Mouse (Mus musculus) right cerebral cortex, postnatal 10 days (tissue): ENCODE measurements around the gene Nell1.

Source experiments
- DNase-seq, 2 experiments: peaks; one replicate each; pipeline ENCODE4 v3.0.0; 2021; ENCODE audit warnings: low spot score in 2 of 2

Nell1 gene

DNA sequence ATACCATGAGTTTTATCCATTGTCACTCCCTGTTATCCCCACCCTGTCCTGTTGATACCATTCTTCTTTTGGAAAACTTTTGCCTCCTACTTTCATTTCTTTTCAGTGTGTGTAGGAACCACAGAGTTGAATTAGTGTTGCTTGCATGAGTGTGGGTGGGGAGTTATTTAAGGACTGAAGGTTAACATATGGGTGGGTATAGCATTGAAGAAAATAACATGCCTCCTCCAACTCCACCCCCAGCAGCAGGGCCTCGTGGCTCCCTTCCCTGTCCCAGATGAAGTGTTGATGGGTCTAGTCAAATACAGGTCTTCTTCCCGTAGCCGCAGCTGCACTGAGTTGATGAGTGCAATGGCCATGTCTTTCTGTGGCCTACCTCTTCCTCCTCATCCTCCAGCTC, 278.5 kb downstream of the Nell1 start:
- no peak for DNase-seq

DNA sequence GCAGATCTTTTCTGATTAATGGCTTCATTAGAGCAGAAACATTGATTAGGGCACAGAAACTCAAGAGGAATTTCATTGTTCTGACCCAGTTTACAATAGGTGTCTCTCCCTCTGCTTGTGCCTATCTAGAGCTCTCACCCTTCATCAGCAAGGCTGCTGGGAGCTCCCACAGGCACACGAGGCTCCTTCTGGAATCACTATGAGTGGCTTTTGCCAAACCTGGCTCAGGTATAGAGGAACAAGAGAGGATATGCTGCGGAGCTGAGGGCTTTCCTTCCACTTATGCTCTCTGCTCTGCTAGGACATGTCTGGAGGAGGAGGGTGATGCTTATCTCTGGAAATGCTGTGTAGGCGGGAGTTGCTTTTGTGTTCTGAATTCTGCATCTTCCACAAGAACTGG, 285.4 kb downstream of the Nell1 start:
- no peak for DNase-seq

DNA sequence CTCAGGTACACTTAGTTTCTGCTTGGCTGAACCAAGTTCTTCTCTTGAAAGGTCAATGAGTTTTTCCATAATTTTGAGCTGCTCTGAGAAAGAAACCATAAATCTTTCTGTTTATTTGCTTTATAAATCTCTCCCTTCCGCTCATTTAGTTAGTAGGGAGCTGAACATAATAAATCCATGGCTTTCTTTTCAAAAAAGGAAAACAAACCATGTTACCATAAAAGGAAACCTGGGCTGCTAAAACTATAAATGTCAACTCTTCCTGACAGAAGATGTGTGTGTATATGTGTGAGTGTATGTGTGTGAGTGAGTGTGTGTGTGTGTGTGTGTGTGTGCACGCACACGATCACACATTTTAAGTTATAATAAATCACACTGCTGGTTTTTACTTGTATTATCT, 320.8 kb downstream of the Nell1 start:
- no peak for DNase-seq

DNA sequence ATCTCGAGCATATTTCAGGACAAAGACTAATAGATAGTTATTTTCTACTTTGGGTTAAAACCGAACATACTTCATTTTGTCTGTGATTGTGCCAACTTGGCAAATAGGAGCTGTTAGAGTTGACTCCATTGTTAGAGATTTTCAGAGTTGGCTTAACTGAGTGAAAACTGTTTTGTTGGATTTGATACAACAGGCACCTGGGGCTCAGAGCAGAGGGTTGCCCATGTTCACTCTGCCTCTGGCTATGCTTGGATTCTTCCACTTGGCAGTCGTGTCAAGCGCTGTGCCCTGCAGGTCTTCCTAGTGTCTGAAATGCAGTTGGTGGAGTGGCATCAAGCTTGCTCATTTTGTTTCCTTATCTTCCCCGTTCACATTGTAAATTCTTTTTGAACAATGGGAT, 363.6 kb downstream of the Nell1 start:
- DNase-seq = no peak

DNA sequence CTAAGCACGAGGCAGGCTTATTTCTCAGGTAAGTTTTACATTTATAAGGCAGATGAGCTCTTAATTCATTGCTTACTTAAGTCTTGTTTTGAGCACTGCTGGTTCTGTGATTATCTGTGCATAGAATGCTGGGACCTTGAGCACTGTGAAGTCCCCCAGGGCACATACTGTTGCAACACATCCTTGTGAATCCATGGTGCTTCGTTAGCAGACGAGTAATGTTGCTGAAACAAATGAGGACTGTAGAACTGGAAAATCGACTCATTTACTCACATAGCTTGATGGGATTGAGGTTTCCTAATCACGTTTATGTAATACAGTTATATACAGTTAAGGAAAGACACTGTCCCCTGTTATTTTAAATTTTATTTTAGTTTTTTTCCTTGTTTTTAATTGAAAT, 364.1 kb downstream of the Nell1 start:
- no peak for DNase-seq

DNA sequence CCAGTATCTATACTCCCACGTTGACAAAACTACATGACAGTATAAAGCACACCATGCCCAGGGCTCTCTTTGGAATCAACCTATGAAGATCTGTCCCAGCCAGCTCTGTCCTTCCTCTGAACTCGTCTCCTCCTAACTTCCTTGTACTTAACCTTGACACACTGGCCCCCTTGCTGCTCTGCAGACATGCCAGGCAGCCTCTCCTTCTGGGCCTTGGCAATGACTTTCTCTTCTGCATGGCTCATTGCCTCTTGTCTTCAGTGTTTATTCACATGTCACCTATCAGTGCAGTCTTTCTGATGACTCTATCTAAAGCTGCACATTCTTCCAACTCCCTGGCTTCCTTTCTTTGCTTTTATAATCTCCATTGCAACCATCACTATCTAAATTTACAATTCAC, 376.9 kb downstream of the Nell1 start:
- no peak for DNase-seq

DNA sequence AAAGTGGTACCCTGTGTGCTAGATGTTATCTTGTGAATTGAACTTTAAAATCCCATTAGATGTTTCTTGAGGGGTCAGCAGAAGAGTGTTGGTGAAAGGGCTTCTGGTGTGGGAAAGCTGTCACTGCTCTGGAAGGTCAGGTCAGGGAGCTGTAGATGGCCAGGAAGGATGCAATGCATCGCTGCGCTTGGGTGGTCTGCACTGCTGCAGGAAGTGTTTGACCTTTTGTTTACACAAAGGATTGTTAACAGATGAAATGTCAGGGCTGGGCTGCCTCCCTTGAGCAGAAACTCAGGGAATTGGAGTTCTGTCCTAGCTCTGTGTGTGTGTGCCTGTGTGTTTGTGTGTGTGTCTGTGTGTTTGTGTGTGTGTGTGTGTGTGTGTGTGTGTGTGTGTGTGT, 382.5 kb downstream of the Nell1 start:
- no peak for DNase-seq

DNA sequence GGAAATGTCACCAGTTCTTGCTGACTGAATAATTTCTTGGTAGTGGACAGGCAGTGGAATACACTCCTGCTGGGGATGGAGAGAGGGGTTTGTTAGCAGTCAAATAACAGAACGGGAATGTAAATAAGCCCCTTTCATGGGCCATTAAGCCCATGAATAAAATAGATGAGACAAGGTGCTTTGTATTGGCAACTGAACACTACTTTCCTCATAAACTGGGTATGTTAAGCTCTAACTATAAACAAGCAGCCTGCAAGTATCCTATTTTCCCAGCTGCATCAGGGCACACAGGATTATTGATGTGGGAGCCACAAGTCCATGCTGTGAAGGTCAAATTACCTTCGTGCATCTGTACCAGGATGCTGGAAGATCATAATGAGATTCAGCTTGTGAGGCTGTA, 387.4 kb downstream of the Nell1 start:
- no peak for DNase-seq

DNA sequence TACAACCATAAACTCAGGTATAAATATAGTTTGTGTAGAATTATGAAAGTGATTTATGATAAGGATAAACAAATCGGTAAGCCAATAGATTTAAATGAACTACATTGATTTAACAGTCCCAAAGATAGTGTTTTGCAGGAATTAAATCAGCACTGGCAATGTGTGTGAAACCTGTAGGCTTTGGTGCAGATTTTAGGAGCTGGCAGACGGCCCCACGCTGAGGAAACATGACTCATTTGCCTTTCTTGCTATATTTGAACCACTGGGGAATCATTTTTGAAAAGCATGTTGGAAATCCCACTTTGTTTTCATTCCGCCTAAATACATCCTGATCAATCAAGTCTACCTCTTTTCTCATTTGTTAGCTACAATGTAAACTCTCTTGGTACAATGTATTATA, 400.2 kb downstream of the Nell1 start:
- DNase-seq = peak; percentile 74

DNA sequence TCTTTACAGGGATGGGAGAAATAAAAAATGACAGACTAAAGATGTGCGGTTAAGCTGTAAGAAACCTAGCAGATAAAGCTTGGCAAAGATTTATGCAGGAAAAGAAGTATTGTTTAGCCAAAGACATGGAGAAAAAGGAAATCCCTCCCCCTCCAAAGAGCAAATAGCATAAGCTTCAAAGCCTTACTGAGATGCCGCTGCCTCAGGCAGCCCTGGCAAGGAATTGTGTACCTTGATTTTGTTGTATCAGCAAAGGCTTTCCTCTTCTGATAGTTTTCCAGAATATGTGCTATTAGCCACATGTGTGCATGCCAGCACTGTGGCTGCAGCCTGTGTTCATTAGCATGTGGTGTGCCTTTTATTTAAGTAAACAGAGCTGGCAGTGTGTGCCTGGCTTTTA, 435.8 kb downstream of the Nell1 start:
- DNase-seq = no peak

DNA sequence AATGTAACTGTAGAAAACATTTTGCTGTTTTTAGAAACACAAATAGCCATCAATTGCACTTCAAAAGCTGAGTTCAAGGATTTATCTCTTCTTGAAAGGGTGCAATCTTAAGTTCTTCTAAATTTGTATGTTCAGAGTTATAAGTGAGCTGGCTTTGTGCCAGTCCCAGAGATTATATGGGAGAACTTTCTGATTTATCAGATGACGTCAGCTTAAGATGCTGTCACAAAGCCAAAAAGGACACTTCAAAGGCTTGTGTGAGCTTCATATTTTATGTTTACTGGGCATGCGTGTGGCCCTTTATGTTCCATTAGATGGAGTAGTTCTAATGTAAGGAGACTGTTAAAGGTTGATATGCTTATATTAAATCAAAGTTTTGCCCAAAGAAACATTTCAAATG, 445.3 kb downstream of the Nell1 start:
- DNase-seq = no peak

DNA sequence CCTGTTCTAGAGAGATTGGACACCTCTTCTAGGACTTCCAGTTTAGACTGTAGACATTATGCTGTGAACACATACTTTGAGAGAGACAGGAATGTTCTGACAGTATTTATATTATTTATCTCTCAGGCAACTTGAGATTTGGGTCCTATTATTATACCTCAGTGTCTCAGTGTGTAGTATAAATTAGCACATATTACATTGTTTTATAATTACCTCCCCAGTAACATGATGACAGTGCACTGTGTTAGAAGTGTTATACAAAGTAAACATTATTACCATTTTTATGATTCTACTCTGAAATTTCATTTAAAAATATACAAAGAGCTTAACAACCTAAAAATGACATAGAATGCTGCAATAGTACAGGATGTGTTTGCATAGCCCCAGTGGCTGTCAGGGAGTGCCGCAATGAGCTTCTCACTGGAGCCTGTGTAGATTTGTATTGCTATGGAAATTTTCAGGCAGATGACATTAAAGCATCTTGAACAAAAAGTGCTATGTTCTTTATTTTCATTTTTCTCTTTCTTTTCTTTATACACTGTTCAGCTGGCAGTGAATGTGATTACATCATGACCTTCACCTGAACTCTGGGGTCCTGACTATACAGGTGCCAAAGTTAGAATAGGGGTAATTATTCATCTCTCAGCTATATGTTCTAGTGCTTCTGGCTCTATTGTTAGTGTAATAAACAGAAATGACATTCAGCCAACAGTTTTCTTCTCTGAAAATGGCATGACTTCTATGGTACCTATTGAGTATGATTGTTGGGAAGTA, 447.9 kb downstream of the Nell1 start:
- peak in 1 of 2 experiments; percentile 46 for DNase-seq

DNA sequence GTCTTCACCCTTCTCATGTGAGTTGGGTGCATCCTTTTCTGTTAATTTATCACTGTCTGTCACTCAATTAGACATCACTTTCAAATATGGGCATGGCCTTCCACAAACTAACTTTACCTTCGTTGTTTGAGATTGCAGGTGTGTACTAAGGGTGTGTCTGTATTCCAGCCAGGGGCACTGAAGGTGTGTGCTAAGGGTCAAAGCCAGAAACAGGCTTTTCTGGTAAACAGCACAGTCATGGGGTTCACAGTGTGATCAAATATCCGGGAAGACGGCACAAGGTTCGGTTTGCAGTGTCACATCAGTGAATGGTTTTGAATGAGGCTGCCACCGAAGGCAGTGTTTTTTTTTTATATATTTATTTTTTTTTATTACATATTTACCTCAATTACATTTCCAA, 455.1 kb downstream of the Nell1 start:
- DNase-seq = no peak

DNA sequence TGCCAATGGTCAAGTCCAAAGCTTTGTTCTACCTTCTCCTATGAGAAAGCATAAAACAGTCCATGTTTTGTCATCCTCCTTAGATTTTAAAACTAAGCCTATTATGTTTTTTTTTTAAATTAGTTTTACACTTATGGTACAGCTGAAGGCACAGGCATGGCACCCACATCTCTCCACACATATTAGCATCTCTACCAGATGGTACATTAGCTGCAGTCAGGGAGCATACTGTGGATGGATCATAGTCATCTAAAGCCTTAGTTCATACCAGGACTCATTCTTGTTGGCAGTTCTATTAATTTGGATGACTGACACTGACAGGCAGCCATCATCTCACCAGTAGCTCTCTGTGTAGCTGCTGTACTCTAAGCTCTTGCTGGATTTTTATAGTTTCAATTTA, 466.6 kb downstream of the Nell1 start:
- DNase-seq = no peak

DNA sequence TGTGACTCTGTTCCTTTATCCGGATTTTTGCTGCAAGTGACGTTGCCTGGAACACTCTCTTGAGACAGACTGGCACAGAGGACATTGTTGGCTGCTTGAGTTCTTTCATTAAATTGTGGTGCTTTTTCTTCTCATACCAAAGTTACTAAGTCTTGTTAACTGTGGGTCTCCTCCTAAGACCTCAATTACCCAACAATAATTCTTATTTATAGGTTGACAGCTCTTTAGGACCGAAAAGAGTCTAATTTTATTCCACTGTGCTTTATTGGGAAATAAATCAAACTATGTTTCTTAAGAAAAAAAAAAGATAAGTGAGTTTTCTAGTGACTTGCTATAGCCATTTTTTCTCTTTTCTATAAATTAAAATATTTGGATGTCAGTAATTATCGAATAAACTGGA, 472.7 kb downstream of the Nell1 start:
- DNase-seq = no peak

DNA sequence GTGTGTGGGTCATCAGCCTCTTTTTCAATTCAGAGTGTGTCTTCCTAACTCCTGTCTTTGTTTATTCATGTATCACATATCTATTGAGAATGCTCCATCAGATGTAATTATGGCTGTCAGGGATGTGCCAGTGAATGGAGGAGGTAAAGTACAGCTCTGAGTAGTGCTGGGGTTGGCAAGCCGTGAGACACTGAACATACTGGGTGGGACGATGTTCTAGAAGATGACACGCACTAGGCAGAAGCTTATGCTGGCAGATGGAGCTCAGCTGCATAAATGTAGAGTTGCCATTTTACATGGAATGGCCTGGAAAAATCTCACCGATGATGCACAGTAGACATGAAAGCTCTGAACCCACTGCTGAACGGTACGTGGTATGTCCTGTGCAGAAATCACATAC, 493.1 kb downstream of the Nell1 start:
- no peak for DNase-seq

DNA sequence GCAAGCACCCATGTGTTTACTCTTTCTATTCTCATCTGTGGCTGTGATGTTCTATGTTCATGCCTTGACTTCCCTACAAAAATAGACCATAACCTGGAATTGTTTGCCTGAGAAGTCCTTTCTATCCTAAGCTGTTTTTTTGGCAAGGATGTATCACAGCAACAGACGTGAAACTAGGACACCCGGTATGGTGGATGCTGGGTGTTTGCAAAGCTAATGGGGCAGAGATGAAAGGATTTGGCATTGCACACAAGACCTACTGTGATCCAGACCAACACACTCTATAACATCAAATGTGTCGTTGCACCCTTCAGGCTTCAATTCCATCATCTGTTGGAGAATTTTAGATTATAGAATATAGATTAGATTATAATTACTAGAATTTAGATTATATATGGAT, 495.9 kb downstream of the Nell1 start:
- DNase-seq = no peak

DNA sequence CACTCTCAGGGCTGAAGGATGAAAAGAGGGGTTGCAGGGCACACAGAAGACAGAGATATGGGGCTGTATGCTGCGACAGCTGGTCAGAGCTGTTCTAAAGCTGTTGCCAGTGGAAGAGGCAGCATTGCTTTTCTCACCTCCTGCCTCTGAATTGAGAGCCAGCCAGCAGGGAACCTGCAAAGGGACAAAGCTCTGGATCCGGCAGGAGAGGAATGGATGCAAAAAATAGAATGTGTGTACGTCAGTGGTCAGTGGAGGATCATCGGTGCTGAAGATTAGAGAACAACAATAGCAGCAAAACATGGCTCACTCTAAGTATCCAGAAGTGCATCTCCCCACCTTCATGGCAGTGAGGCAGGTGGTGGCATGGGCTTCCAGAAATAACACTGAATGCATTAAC, 507.3 kb downstream of the Nell1 start:
- peak; percentile 19 to 24 for DNase-seq

DNA sequence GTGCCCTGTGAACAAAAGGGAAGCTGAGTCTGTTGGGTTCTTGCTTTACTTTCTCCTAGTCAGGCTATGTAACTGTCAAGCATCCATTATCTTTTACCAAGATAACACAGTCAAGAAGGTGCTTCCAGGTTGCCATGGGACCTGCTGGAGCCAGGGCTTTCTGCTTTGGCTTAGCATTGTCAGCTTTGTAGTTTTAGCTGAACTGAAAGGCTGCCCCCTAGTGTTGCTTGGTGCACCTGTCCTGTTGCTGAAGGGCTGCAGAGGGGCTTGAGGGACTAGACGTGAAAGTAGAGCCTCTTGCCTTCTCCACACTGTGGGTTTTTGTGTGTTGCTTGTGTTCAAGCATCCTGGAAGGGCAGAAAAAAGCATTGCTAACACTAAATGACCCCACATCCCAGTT, 510.6 kb downstream of the Nell1 start:
- peak; percentile 32 to 57 for DNase-seq

DNA sequence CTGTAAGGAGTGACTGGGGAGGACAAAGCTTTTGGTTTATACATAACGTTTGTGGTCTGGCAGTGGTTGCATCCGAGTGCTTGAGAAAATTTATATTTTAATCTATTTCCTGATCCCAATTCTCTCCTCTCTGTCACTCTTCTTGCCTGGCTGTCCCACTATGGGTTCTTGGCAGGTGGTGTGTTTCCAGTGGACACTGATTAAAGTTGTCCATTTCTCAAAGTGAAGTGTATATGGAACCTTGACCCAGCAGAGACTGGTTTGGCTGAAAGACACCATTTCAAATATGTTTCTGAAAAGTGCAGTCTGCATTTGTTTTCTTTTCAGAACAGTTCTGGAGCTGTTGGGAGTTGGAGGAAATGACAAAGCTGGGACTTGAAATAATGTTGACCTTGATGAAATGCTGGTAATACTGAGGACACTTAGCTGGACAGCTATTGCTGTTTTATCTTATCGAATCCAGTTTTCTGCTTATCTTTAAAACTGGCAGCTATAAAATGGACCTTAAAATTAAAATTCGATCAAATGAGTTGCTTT, 512.3 kb downstream of the Nell1 start:
- DNase-seq = no peak

DNA sequence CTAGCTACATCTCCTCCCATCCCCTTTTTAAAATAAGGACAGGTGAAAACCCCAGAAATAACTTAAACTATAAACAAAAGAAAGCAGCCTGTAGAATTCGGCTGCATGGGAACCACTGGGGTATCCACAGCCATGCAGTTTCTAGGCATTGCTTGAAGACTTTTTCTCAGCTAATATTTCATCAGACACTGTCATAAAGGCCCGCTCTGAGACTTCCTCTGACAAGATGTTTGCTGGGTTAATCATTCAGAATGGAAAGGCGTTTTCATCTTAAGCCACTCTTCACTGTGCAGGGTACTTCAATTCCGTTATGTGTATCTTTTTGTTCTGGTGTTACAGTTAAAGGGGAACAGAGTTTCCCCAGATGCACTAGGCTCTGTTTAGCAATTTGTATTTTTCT, 526.9 kb downstream of the Nell1 start:
- no peak for DNase-seq

DNA sequence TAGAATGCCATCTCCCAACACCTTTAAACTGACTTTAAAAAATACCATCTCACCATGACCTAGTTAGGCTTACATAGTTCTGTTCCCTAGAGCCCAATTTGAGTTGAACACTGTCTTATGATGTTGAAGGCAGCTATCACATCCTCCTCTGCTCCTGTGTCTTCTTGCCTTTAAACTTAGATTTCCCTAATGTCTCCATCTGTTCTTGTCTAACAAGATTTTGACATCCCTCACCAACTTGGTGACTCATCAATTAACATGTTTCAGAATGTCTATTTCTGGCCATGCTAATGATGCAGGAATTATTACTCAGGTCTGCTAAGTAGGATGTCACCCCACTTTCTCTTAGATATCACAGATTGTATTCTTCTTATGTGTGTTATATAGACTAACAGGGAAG, 532.4 kb downstream of the Nell1 start:
- no peak for DNase-seq

DNA sequence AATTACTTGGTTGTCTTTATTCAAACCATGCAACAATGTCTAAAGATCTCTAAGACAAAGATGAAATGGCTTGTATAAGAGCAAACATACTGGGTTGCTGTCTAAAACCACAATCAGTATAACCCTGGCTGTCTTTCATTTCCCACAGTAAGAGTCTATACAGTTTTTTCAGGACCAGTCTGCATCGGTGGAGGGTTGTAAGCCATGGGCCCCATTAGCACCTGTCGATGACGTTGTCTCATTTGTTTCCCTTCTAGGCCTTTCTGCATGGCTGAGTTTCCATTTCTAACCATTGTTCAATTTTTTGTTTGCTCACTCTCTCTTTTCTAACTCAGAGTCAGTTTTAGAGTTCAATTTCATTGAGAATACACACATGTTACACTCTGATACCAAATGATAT, 540.2 kb downstream of the Nell1 start:
- DNase-seq = no peak

DNA sequence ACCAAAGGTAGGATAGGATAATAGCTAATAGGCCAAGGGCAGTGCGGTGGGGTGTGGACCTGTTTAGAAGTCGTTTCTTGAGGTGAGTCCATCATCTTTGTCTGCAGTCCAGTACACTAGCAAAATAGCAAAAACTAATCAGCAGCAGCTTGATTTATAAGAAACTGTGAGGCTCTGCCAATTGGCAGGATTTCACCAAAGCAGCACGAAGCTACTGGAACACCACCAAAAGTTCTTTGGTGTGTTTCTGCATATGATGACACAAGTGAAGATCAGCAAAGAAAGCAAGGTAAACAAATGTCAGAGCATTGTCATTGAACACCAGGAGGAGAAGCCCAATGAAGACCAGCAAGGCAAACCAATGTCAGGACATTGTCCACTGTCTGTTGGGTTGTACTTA, 542.0 kb downstream of the Nell1 start:
- peak in 1 of 2 experiments; percentile 20 for DNase-seq
